Mouse (Mus musculus) testis, postnatal 14 days (tissue): ENCODE measurements at regions not wholly inside any gene's neighbourhood (a gene's known extent, or its start where the extent isn't known, plus 50 kb on each side); places are given as distances from the start of the nearest gene placed in this dataset.
"Not testable (repeated sequence)": the region's sequence is repeated elsewhere in the genome, so short reads cannot be mapped to it uniquely, and the experiment has no call there.

Experiments
- DNase-seq: peaks from one replicate; pipeline ENCODE4 v3.0.0; 2021; ENCODE audit warnings: low spot score

- no peak for DNase-seq
Measured at GRCm38 (mm10) chr13:52328766-52329165, 202.3 kb downstream of the Diras2 start.

DNA sequence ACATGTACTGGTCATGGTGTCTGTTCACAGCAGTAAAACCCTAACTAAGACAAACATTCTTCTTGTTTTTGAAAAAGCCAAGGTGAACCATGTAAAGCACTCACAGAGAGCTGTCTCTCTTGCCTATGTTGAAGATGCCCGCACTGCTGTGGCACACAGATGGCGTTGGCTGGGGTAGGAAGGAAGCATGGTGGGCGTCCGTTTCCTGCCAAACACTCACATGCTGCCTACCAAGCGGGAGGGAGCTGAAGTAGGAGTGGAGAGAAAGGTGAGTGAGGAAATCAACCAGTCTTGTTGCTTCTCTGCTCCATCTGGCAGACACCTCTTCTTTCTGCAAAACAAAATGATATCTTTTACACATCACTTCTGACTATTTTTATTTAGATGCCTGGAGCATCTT is 200.0 kb downstream of the Diras2 start:
- no peak for DNase-seq

DNA sequence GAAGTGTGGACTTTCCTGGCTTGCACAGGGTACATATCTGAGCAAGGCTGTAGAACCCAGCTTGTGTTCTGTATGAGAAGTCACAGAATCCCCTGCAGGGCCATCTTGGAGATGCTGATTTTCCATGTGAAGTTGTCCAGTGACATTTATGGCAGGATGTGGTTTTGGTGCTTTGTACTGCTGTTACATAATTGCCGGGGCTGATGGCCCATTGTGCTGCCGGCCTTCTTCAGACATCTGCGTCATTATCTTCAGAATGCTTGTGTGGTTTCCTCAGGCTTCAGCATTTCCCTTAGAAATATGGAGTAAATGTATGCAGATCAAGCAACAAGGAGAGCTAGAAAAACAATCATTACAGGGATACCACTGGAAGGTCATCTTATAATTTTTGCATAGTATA is 196.1 kb downstream of the Diras2 start:
- DNase-seq = no peak

DNA sequence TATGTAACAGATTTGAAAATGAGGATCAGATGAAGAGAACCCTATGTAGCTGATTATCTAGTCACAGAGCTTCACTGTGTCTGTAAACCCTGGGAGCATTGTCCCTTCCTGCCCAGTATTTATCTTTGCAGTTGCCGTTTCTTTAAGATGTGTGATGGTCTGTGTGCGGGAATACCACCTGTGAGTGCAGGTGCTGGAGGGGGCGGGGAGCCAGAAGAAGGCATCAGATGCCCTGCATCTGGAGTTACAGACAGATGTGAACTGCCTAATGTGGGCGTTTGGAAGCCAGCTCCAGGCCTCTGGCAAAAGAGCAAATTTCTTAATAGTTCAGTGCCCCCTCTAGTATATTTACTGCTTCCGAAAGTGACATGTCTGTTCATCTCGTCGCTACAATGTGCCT is 193.1 kb downstream of the Diras2 start:
- DNase-seq = no peak

- no peak for DNase-seq
Measured at GRCm38 (mm10) chr13:52339156-52339555, 191.9 kb downstream of the Diras2 start.

GRCm38 (mm10) chr13:52341981-52342380 is 189.1 kb downstream of the Diras2 start:
- DNase-seq = no peak

DNA sequence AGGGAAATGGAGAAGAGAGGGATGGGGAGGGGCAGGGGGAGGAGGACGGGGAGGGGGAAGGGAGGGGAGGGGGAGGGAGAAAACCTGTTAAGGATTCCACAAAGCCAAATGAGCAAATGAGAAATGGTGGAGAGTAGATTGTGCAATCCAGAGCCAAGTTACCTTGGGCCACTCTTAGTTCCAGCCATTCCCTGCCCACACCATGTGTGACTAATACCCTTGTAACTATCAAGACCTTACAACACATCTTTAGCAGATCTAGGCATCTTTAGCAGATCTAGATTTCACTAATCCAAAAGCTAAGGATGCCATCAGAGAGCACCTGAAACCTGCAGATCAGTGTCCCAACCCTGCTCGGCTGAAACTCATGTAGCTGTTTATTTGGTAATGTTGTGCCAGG is 186.7 kb downstream of the Diras2 start:
- DNase-seq = no peak

- no peak for DNase-seq
Measured at GRCm38 (mm10) chr13:52344853-52345252, 186.2 kb downstream of the Diras2 start.

- DNase-seq = no peak
Measured at GRCm38 (mm10) chr13:52345375-52346026, 185.6 kb downstream of the Diras2 start.

GRCm38 (mm10) chr13:52346027-52346375 is 185.1 kb downstream of the Diras2 start:
- no peak for DNase-seq

GRCm38 (mm10) chr13:52347631-52348030 is 183.4 kb downstream of the Diras2 start:
- DNase-seq = no peak

- no peak for DNase-seq
Measured at GRCm38 (mm10) chr13:52349606-52350005, 181.5 kb downstream of the Diras2 start.

- no peak for DNase-seq
Measured at GRCm38 (mm10) chr13:52352576-52352975, 178.5 kb downstream of the Diras2 start.

DNA sequence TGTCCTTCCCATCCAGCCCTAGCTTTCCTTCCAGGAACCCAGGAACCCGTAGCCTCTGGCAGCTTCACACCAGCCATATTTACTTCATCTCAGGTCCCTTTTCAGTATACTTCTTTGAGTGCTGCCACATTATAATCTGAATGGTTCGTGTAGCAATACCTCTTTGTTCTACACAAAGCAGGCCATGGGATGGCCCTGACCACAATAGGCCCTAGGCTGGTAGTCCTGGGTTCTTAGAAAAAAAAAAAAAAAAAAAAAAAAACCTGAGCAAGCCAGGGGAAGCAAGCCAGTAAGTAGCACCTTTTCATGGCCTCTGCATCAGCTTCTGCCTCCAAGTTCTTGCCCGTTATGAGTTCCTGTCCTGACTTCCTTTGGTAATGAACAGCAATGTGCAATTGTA is 177.6 kb downstream of the Diras2 start:
- no peak for DNase-seq

GRCm38 (mm10) chr13:52353966-52354365 is 177.1 kb downstream of the Diras2 start:
- no peak for DNase-seq

DNA sequence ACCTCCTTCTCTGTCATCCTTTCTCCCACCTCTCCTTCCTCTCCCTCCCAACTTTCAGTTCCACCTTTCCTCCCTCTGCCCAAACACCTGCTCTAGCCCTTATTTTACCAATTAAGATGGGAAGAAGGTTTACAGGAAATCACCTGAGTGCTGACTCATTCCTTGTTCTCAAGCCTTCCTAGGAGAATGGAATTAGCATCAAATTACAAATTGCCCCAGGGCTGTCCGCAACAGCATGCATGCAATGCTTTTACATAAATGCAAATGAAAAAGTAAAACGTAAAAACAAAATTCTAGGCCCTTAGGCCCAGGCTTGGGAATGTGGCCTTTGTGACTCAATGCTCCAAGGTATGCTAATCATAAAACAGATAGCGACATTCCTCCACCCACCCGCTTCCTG is 175.2 kb downstream of the Diras2 start:
- DNase-seq = not testable (repeated sequence)

DNA sequence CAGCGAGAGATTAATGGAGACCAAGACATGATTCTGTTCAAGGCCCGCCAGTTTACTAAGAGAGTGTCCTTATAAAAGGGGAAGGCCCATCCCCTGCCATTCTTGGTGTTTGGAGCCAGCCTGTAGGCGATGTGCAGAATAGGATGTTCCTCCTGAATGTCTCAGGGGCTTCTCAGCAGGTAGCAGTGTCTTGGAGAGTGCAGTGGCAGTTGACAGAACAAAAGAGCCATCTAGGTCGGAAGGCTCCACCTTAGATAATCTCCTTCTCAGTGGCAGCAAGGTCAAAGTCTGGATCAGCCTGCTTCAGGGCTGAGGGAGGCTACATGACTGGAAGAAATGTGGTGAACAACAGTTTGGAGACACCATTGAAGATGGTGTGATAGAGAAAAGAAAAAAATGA is 171.7 kb downstream of the Diras2 start:
- not testable (repeated sequence) for DNase-seq

- no peak for DNase-seq
Measured at GRCm38 (mm10) chr13:52361177-52361846, 169.8 kb downstream of the Diras2 start.

GRCm38 (mm10) chr13:52362266-52362665 is 168.8 kb downstream of the Diras2 start:
- DNase-seq = no peak

GRCm38 (mm10) chr13:52369851-52370250 is 161.2 kb downstream of the Diras2 start:
- no peak for DNase-seq

- no peak for DNase-seq
Measured at GRCm38 (mm10) chr13:52371986-52372385, 159.1 kb downstream of the Diras2 start.

DNA sequence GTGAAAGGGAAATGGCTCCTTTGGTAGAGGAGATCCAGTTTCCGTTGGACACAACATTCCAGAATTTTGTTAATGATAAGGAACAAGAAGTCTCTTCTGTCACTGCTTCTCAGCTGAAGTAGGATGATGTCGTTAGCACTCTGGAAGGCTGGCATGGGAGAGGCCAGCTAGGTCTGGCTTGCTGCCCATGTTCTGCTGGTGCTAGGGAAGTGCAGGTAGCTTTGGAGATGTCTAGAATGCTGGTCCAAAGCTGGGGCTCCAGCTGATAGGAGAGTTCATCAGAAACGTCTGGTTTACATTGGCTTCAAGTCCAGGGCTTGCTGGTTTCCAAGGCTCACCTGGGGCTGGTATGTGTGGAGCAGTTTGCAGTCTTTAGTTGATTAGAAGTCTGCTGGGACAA is 156.3 kb downstream of the Diras2 start:
- DNase-seq = no peak

DNA sequence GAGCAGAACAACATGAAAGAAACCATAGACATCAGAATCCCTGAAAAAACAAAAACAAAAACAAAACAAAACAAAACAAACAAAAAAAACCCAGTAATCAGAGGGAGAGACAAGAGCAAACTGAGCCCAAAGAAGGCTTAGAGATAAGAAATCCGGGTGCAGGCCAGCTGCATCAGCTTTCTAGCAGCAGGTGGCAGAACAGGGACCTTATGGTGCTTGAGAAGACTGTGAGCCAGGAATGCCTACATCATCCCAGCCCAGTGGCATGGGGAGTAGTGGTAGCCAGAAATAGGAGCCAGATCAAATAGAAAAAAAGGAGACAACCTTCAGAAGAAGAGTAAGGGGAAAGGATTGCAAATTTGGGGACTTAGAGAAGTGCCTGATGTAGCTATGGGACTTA is 152.8 kb downstream of the Diras2 start:
- no peak for DNase-seq

- no peak for DNase-seq
Measured at GRCm38 (mm10) chr13:52389271-52389670, 141.8 kb downstream of the Diras2 start.
